Mouse (Mus musculus): ENCODE results near the gene Meis3. TPM values are rescaled to one million over a fixed set of nuclear protein-coding genes. Genes with fewer than 3 reads are reported as not detected.

Meis3 gene
- polyA plus RNA-seq, 1 experiment from 2014 or later, result 14.5 TPM

DNA sequence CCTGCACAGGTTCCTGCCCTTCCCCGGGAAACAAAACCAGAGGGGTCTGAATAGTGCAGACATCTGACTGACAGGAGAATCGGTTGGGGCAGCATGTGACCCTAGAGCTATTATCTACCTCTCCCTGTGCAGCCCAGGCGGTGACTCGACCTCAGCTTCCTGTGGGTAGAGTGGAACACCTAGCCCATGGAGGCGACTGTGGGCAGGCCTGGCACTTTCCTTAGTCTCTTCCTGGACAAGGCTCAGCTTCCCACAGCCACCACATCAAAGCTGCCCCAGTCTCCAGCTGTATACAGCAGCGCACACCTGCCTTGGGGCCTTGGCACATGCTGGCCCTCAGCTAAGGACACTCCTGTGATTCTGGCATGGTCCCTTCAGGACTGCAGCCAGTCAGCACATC, 26.2 kb downstream of the Meis3 start:
- H3K9me3 ChIP-seq (replicated peaks; ENCODE audit: control insufficient read depth, low read length), result no peaks in the 10 kb centered on the region
- no peak overlapping the region for H3K4me3 ChIP-seq (ENCODE audit: low read length)
- WGBS, result 73% methylated on average over 6 of the region's 6 CpGs
- peaks cover 21% of the 10 kb centered on the region for H3K36me3 ChIP-seq (ENCODE audit: control insufficient read depth, insufficient read depth)
- H3K27me3 ChIP-seq (ENCODE audit: control insufficient read depth, insufficient read depth, low read length), result no peaks in the 10 kb centered on the region
- H3K27ac ChIP-seq (ENCODE audit: low read length), result 0 out of 2 replicates have a peak overlapping the region, but pooled peaks have one; percentile 37
- no peak overlapping the region for H3K4me2 ChIP-seq (ENCODE audit: low read depth, low read length)
- H3K4me1 ChIP-seq (ENCODE audit: control insufficient read depth, insufficient read depth, low read length), result no peaks in the 10 kb centered on the region
- no peak for ATAC-seq (replicated peaks; ENCODE audit: extremely low read depth, insufficient read depth, low FRiP score)
- H3K9ac ChIP-seq (ENCODE audit: low read length), result no peak overlapping the region

DNA sequence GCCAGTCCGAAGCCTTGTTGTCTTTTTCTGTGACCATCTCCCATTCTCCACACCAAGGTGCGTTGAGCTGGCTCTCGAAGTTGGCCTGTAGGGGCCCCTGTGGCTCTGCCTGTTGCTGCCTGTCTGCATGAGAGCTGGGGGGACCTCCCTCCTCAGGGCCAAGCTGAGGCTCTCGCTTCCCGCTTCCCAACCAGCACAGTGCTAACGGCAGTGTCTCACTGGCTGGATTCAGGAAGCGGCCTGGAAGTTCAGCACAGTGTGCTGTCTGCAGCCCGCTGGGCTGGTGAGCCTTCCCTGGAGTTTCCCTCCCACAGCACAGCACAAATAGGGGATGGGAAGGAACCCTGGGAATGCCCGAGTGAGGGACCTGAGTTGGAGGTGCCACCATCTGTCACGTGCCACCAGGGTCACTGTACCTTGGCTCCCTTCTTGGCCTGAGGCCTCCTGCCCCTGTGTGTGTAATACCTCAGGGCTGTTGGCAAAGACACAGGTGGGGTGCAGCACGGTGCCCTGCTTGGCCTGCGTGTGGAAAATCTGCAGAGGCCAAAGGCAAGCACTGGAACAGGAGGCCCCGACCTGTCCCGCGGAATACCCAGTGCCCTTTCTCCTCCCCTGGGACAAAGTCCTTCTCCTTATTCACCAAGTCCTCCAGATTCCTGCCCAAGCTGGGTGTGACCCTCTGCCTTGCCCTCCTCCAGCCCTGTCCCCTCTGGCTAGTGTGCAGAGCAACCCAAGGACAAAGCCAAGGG, 28.0 kb downstream of the Meis3 start:
- 80% methylated on average over 15 of the region's 15 CpGs for WGBS
- H3K27me3 ChIP-seq (ENCODE audit: control insufficient read depth, insufficient read depth, low read length), result no peaks in the 10 kb centered on the region
- no peaks in the 10 kb centered on the region for H3K9me3 ChIP-seq (replicated peaks; ENCODE audit: control insufficient read depth, low read length)
- no peak overlapping the region for H3K4me2 ChIP-seq (ENCODE audit: low read depth, low read length)
- no peaks in the 10 kb centered on the region for H3K4me1 ChIP-seq (ENCODE audit: control insufficient read depth, insufficient read depth, low read length)
- no peak overlapping the region for H3K9ac ChIP-seq (ENCODE audit: low read length)
- ATAC-seq (replicated peaks; ENCODE audit: extremely low read depth, insufficient read depth, low FRiP score), result no peak
- no peak overlapping the region for H3K4me3 ChIP-seq (ENCODE audit: low read length)
- H3K27ac ChIP-seq (ENCODE audit: low read length), result no peak overlapping the region
- peaks cover 21% of the 10 kb centered on the region for H3K36me3 ChIP-seq (ENCODE audit: control insufficient read depth, insufficient read depth)

DNA sequence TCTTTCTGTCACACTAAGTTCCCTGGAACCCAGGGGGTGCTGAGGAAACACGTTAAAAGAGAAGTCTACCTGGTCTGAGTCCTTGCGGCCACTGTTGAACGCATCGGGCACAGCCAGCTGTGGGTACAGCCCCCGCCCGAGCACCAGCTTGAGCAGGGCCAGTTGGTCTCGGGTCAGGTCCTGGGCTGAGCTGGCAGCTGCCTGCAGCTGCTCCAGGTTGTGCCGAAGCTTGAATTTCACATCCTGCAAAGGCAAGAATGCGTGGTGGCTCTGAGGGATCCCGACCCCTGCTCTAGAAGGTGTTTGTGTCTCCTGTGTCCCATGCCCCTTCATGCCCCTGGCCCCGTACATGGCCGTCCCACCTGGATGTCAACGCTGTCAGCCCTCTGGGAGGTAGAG, 28.6 kb downstream of the Meis3 start:
- Histone ChIP-seq H3K4me1 (ENCODE audit: control insufficient read depth, insufficient read depth, low read length) (no peaks in the 10 kb centered on the region), H3K36me3 (ENCODE audit: control insufficient read depth, insufficient read depth) (peaks cover 19% of the 10 kb centered on the region), H3K27me3 (ENCODE audit: control insufficient read depth, insufficient read depth, low read length) (no peaks in the 10 kb centered on the region), H3K9ac (ENCODE audit: low read length) (no peak overlapping the region), H3K9me3 (replicated peaks; ENCODE audit: control insufficient read depth, low read length) (no peaks in the 10 kb centered on the region), H3K27ac (ENCODE audit: low read length) (no peak overlapping the region), H3K4me2 (ENCODE audit: low read depth, low read length) (no peak overlapping the region), H3K4me3 (ENCODE audit: low read length) (no peak overlapping the region)
- WGBS, result 90% methylated on average over 13 of the region's 13 CpGs
- ATAC-seq (replicated peaks; ENCODE audit: extremely low read depth, insufficient read depth, low FRiP score), result no peak

DNA sequence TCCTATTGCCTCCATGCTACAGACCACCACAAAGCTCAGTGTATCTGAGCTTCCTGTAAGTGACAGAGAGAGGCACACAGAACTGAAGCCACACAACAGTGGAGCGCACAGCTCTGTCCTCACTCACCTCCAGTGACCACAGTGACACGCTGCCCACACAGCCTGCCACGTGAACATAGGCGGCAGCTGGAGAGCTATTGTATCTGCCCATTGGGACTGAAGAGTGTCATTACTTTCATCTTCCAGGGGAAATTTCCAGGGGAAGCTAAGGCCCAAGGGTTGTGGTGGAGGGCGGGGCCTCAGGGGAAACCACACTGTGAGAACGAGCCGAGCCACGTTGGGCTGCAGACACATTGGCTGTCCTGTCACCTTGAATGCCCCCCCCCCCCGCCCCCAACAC, 29.9 kb downstream of the Meis3 start:
- Histone ChIP-seq H3K4me1 (ENCODE audit: control insufficient read depth, insufficient read depth, low read length) (no peaks in the 10 kb centered on the region), H3K27ac (ENCODE audit: low read length) (no peak overlapping the region), H3K9me3 (replicated peaks; ENCODE audit: control insufficient read depth, low read length) (no peaks in the 10 kb centered on the region), H3K4me2 (ENCODE audit: low read depth, low read length) (no peak overlapping the region), H3K27me3 (ENCODE audit: control insufficient read depth, insufficient read depth, low read length) (no peaks in the 10 kb centered on the region), H3K4me3 (ENCODE audit: low read length) (no peak overlapping the region), H3K9ac (ENCODE audit: low read length) (no peak overlapping the region), H3K36me3 (ENCODE audit: control insufficient read depth, insufficient read depth) (peaks cover 20% of the 10 kb centered on the region)
- 72% methylated on average over 9 of the region's 9 CpGs for WGBS
- ATAC-seq (replicated peaks; ENCODE audit: extremely low read depth, insufficient read depth, low FRiP score), result no peak

GRCm38 (mm10) chr7:16207076-16207475, 32.2 kb downstream of the Meis3 start:
- Histone ChIP-seq H3K4me2 (ENCODE audit: low read depth, low read length) (no peak overlapping the region), H3K9ac (ENCODE audit: low read length) (no peak overlapping the region), H3K9me3 (replicated peaks; ENCODE audit: control insufficient read depth, low read length) (no peaks in the 10 kb centered on the region), H3K27me3 (ENCODE audit: control insufficient read depth, insufficient read depth, low read length) (no peaks in the 10 kb centered on the region), H3K4me3 (ENCODE audit: low read length) (no peak overlapping the region), H3K36me3 (ENCODE audit: control insufficient read depth, insufficient read depth) (peaks cover 24% of the 10 kb centered on the region; the same call in 1 of the 2 replicates), H3K27ac (ENCODE audit: low read length) (no peak overlapping the region), H3K4me1 (ENCODE audit: control insufficient read depth, insufficient read depth, low read length) (no peaks in the 10 kb centered on the region)
- ATAC-seq (replicated peaks; ENCODE audit: extremely low read depth, insufficient read depth, low FRiP score), result peak; percentile 38; the same call in 1 of the 2 replicates
- WGBS, result 78% methylated on average over 7 of the region's 7 CpGs

- no peaks in the 10 kb centered on the region for H3K27me3 ChIP-seq (ENCODE audit: control insufficient read depth, insufficient read depth, low read length)
- ATAC-seq (replicated peaks; ENCODE audit: extremely low read depth, insufficient read depth, low FRiP score), result no peak
- peaks cover 24% of the 10 kb centered on the region; the same call in 1 of the 2 replicates for H3K36me3 ChIP-seq (ENCODE audit: control insufficient read depth, insufficient read depth)
- 83% methylated on average over 10 of the region's 10 CpGs for WGBS
- H3K4me2 ChIP-seq (ENCODE audit: low read depth, low read length), result no peak overlapping the region
- H3K4me1 ChIP-seq (ENCODE audit: control insufficient read depth, insufficient read depth, low read length), result no peaks in the 10 kb centered on the region
- H3K9me3 ChIP-seq (replicated peaks; ENCODE audit: control insufficient read depth, low read length), result no peaks in the 10 kb centered on the region
- no peak overlapping the region for H3K4me3 ChIP-seq (ENCODE audit: low read length)
- H3K9ac ChIP-seq (ENCODE audit: low read length), result no peak overlapping the region
- no peak overlapping the region for H3K27ac ChIP-seq (ENCODE audit: low read length)
Observed at GRCm38 (mm10) chr7:16207496-16207895, 32.6 kb downstream of the Meis3 start.

- Histone ChIP-seq H3K27me3 (ENCODE audit: control insufficient read depth, insufficient read depth, low read length) (no peaks in the 10 kb centered on the region), H3K4me3 (ENCODE audit: low read length) (no peak overlapping the region), H3K4me1 (ENCODE audit: control insufficient read depth, insufficient read depth, low read length) (no peaks in the 10 kb centered on the region), H3K27ac (ENCODE audit: low read length) (no peak overlapping the region), H3K36me3 (ENCODE audit: control insufficient read depth, insufficient read depth) (peaks cover 29% of the 10 kb centered on the region), H3K9ac (ENCODE audit: low read length) (no peak overlapping the region), H3K9me3 (replicated peaks; ENCODE audit: control insufficient read depth, low read length) (no peaks in the 10 kb centered on the region), H3K4me2 (ENCODE audit: low read depth, low read length) (no peak overlapping the region)
- 80% methylated on average over 21 of the region's 21 CpGs for WGBS
- ATAC-seq (replicated peaks; ENCODE audit: extremely low read depth, insufficient read depth, low FRiP score), result no peak
Observed at GRCm38 (mm10) chr7:16208781-16209665, 34.1 kb downstream of the Meis3 start.

- no peaks in the 10 kb centered on the region for H3K27me3 ChIP-seq (ENCODE audit: control insufficient read depth, insufficient read depth, low read length)
- WGBS, result 69% methylated on average over 12 of the region's 12 CpGs
- no peaks in the 10 kb centered on the region for H3K9me3 ChIP-seq (replicated peaks; ENCODE audit: control insufficient read depth, low read length)
- H3K4me2 ChIP-seq (ENCODE audit: low read depth, low read length), result no peak overlapping the region
- no peak overlapping the region for H3K27ac ChIP-seq (ENCODE audit: low read length)
- H3K4me1 ChIP-seq (ENCODE audit: control insufficient read depth, insufficient read depth, low read length), result no peaks in the 10 kb centered on the region
- no peak for ATAC-seq (replicated peaks; ENCODE audit: extremely low read depth, insufficient read depth, low FRiP score)
- H3K9ac ChIP-seq (ENCODE audit: low read length), result no peak overlapping the region
- H3K4me3 ChIP-seq (ENCODE audit: low read length), result no peak overlapping the region
- H3K36me3 ChIP-seq (ENCODE audit: control insufficient read depth, insufficient read depth), result peaks cover 43% of the 10 kb centered on the region
Observed at GRCm38 (mm10) chr7:16210862-16211365, 36.0 kb downstream of the Meis3 start.

- Histone ChIP-seq H3K4me3 (ENCODE audit: low read length) (no peak overlapping the region), H3K9me3 (replicated peaks; ENCODE audit: control insufficient read depth, low read length) (no peaks in the 10 kb centered on the region), H3K27me3 (ENCODE audit: control insufficient read depth, insufficient read depth, low read length) (no peaks in the 10 kb centered on the region), H3K9ac (ENCODE audit: low read length) (no peak overlapping the region), H3K4me2 (ENCODE audit: low read depth, low read length) (no peak overlapping the region), H3K4me1 (ENCODE audit: control insufficient read depth, insufficient read depth, low read length) (no peaks in the 10 kb centered on the region), H3K27ac (ENCODE audit: low read length) (no peak overlapping the region), H3K36me3 (ENCODE audit: control insufficient read depth, insufficient read depth) (peaks cover 53% of the 10 kb centered on the region)
- WGBS, result 90% methylated on average over 6 of the region's 6 CpGs
- no peak for ATAC-seq (replicated peaks; ENCODE audit: extremely low read depth, insufficient read depth, low FRiP score)
Observed at GRCm38 (mm10) chr7:16213196-16213595, 38.3 kb downstream of the Meis3 start.

Measured in heart, embryonic 16.5 days (tissue).